Mouse (Mus musculus) kidney, postnatal 4 days (tissue): ENCODE measurements around the gene Rab1b.
A peak's percentile ranks its signal among the peaks of the same experiment; 100 is the strongest.
"Not testable (repeated sequence)": the region's sequence is repeated elsewhere in the genome, so short reads cannot be mapped to it uniquely, and the experiment has no call there.

Source experiments
- DNase-seq, 2 experiments: peaks; one replicate each; pipeline ENCODE4 v3.0.0; 2021; ENCODE audit warnings: mixed read lengths in 2 of 2

Gene Rab1b

GRCm38 (mm10) chr19:5106731-5107191, at the start of gene Rab1b:
Rab1b (minus strand) TSS chr19:5107072.
- peak; percentile 98 to 99 for DNase-seq

GRCm38 (mm10) chr19:5152261-5152660, 45.4 kb upstream of the Rab1b start:
- no peak for DNase-seq

- no peak for DNase-seq
Observed at GRCm38 (mm10) chr19:5151741-5152140, 44.9 kb upstream of the Rab1b start.

GRCm38 (mm10) chr19:5151331-5151730, 44.5 kb upstream of the Rab1b start:
- DNase-seq = peak; percentile 72 to 75

- no peak for DNase-seq
Observed at GRCm38 (mm10) chr19:5150358-5150757, 43.5 kb upstream of the Rab1b start.

- DNase-seq = not testable (repeated sequence)
Observed at GRCm38 (mm10) chr19:5149041-5149440, 42.2 kb upstream of the Rab1b start.

- DNase-seq = peak; percentile 75 to 80
Observed at GRCm38 (mm10) chr19:5139640-5140039, 32.8 kb upstream of the Rab1b start.

GRCm38 (mm10) chr19:5131237-5131636, 24.4 kb upstream of the Rab1b start:
- DNase-seq = no peak

- DNase-seq = no peak
Observed at GRCm38 (mm10) chr19:5129770-5130169, 22.9 kb upstream of the Rab1b start.

- no peak for DNase-seq
Observed at GRCm38 (mm10) chr19:5124055-5124614, 17.3 kb upstream of the Rab1b start.

GRCm38 (mm10) chr19:5123241-5123640, 16.4 kb upstream of the Rab1b start:
- no peak for DNase-seq

GRCm38 (mm10) chr19:5122492-5122891, 15.6 kb upstream of the Rab1b start:
- DNase-seq = no peak

- no peak for DNase-seq
Observed at GRCm38 (mm10) chr19:5118384-5118698, 11.5 kb upstream of the Rab1b start, which contains the start of gene Klc2. Klc2 (minus strand) TSS chr19:5118560.

GRCm38 (mm10) chr19:5117494-5118383, 10.9 kb upstream of the Rab1b start:
- DNase-seq = peak; percentile 96

GRCm38 (mm10) chr19:5113783-5114182, 6.9 kb upstream of the Rab1b start:
- DNase-seq = no peak

GRCm38 (mm10) chr19:5109659-5110453, 3.0 kb upstream of the Rab1b start:
- DNase-seq = peak; percentile 60 to 71

- no peak for DNase-seq
Observed at GRCm38 (mm10) chr19:5108702-5109101, 1.8 kb upstream of the Rab1b start.

GRCm38 (mm10) chr19:5108271-5108575, 1.4 kb upstream of the Rab1b start:
- peak; percentile 60 to 72 for DNase-seq

GRCm38 (mm10) chr19:5107556-5108270, 841 bp upstream of the Rab1b start:
- DNase-seq = no peak

- peak in 1 of 2 experiments; percentile 56 for DNase-seq
Observed at GRCm38 (mm10) chr19:5106074-5106473, 798 bp downstream of the Rab1b start.

GRCm38 (mm10) chr19:5098363-5099143, 8.3 kb downstream of the Rab1b start, which contains the start of gene Cnih2:
Cnih2 (minus strand) TSS chr19:5098521.
- DNase-seq = peak; percentile 78 to 84
